16 mouse cellular contexts compared by ENCODE assay signal in the genomic region with DNA sequence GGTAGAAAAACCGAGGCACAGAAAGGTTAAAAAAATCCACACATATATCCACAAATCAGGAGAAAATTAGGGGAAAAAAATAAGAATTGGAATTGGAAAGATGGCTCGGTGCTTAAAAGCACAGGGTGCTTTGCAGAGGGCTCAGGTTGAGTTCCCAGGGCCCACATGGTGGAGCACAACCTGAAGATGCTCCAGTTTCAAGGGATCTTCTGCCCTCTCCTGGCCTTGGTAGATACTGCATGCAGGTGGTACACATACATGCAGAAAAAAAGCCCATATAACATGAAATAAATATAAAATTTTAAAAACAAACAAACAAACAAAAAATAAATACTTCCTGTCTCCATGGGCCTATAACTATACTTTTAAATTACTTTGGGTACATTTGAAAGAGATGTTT. TPM values are rescaled to one million over a fixed set of nuclear protein-coding genes. Genes with fewer than 3 reads are reported as not detected.
DNase-seq lines count a peak whose midpoint lies in the region; ATAC-seq and TF ChIP-seq lines count a peak whose summit lies in the region.
"Had no signal": no experiment of that assay in that cellular context is flagged by ENCODE, and none has a peak within 500 bp of the region (broad histone marks: within the 10 kb centered on the region; RNA-seq: fewer than 3 reads in every experiment).

No protein-coding gene starts in this region.

- no peak overlapping the region for H3K4me2 ChIP-seq in intestine, postnatal 0 days (replicated peaks; ENCODE audit: low read depth)
- no peak overlapping the region for H3K4me2 ChIP-seq in intestine, embryonic 16.5 days (ENCODE audit: low read depth, low read length)
- H3K4me2 ChIP-seq: lung, embryonic 15.5 days; neural tube, embryonic 12.5 days had no signal

- H3K27me3 ChIP-seq in intestine, postnatal 0 days (replicated peaks; ENCODE audit: control insufficient read depth, insufficient read depth, low read length) = no peaks in the 10 kb centered on the region
- no peaks in the 10 kb centered on the region for H3K27me3 ChIP-seq in intestine, embryonic 16.5 days (replicated peaks; ENCODE audit: control insufficient read depth, insufficient read depth, low read length)
- H3K27me3 ChIP-seq in thymus, adult 2 months (ENCODE audit: control insufficient read depth, insufficient read depth, low read length) = no peaks in the 10 kb centered on the region
- H3K27me3 ChIP-seq: lung, embryonic 15.5 days; neural tube, embryonic 12.5 days had no signal

- H3K9me3 ChIP-seq in intestine, postnatal 0 days (ENCODE audit: control insufficient read depth) = no peaks in the 10 kb centered on the region
- H3K9me3 ChIP-seq in intestine, embryonic 16.5 days (ENCODE audit: control insufficient read depth, low read length) = no peaks in the 10 kb centered on the region
- H3K9me3 ChIP-seq: heart, embryonic 10.5 days; lung, embryonic 15.5 days; neural tube, embryonic 12.5 days had no signal

- no peak for TF ChIP-seq POLR2A in thymus, adult 2 months (IDR thresholded peaks at IDR 0.05; ENCODE audit: control insufficient read depth, extremely low read depth, insufficient read depth, low read length, poor library complexity)

- ATAC-seq in intestine, postnatal 0 days = no peak
- ATAC-seq in intestine, embryonic 16.5 days = no peak
- peak; percentile 62; the same call in 1 of the 2 replicates for ATAC-seq in erythroblast, adult 5-6 weeks (replicated peaks; ENCODE audit: low FRiP score, poor library complexity, severe bottlenecking)

- H3K36me3 ChIP-seq in intestine, postnatal 0 days (ENCODE audit: control insufficient read depth, insufficient read depth) = peaks cover 4% of the 10 kb centered on the region
- no peaks in the 10 kb centered on the region for H3K36me3 ChIP-seq in intestine, embryonic 16.5 days (ENCODE audit: control insufficient read depth, insufficient read depth, low read length)
- H3K36me3 ChIP-seq in thymus, adult 2 months (ENCODE audit: control insufficient read depth, insufficient read depth, low read length) = no peaks in the 10 kb centered on the region

- TF ChIP-seq CTCF in intestine, postnatal 0 days (IDR thresholded peaks at IDR 0.05; ENCODE audit: low read depth) = peak; percentile 45
- no peak for TF ChIP-seq CTCF in thymus, adult 2 months (IDR thresholded peaks at IDR 0.05; ENCODE audit: borderline replicate concordance, control insufficient read depth, extremely low read depth, insufficient read depth, low read length, poor library complexity)

- peak; percentile 40 for DNase-seq in thymus, postnatal 4 days
- no peak for DNase-seq in thymus, adult 2 months
- DNase-seq in adrenal gland, postnatal 10 days = no peak
- DNase-seq in cerebellum, postnatal 10 days = no peak
- DNase-seq in urinary bladder, postnatal 4 days (ENCODE audit: low spot score in 2 of 2) = no peak
- DNase-seq: cerebellum, adult 9-10 months; kidney, adult 8-10 months; left cerebral cortex, postnatal 4 days had no signal

- H3K9ac ChIP-seq in intestine, postnatal 0 days (ENCODE audit: low read depth, low read length) = no peak overlapping the region
- H3K9ac ChIP-seq in intestine, embryonic 16.5 days (ENCODE audit: low read depth, low read length) = no peak overlapping the region
- H3K9ac ChIP-seq: lung, embryonic 15.5 days; neural tube, embryonic 12.5 days had no signal

- 95% methylated on average over 2 of the region's 2 CpGs for WGBS in intestine, postnatal 0 days
- WGBS in intestine, embryonic 16.5 days = 94% methylated on average over 2 of the region's 2 CpGs
- 95% methylated on average over 2 of the region's 2 CpGs for WGBS in thymus, adult 2 months

- H3K4me3 ChIP-seq in intestine, postnatal 0 days (ENCODE audit: low read depth, low read length) = no peak overlapping the region
- no peak overlapping the region for H3K4me3 ChIP-seq in intestine, embryonic 16.5 days (ENCODE audit: low read length)
- no peak overlapping the region for H3K4me3 ChIP-seq in thymus, adult 2 months (ENCODE audit: control insufficient read depth, insufficient read depth, low read length)
- H3K4me3 ChIP-seq: embryonic facial prominence, embryonic 10.5 days; heart, embryonic 10.5 days; lung, embryonic 15.5 days; midbrain, embryonic 10.5 days; neural tube, embryonic 12.5 days had no signal

- no peak overlapping the region for H3K27ac ChIP-seq in intestine, postnatal 0 days (ENCODE audit: low read depth, low read length)
- H3K27ac ChIP-seq in intestine, embryonic 16.5 days (ENCODE audit: low read length) = no peak overlapping the region
- H3K27ac ChIP-seq in thymus, adult 2 months (ENCODE audit: control insufficient read depth, insufficient read depth, low read length) = no peak overlapping the region
- H3K27ac ChIP-seq: embryonic facial prominence, embryonic 10.5 days; heart, embryonic 10.5 days; lung, embryonic 15.5 days; midbrain, embryonic 10.5 days; neural tube, embryonic 12.5 days had no signal

- no peaks in the 10 kb centered on the region for H3K4me1 ChIP-seq in intestine, postnatal 0 days (replicated peaks; ENCODE audit: control insufficient read depth, insufficient read depth, low read length)
- H3K4me1 ChIP-seq in intestine, embryonic 16.5 days (ENCODE audit: control insufficient read depth, insufficient read depth, low read length) = no peaks in the 10 kb centered on the region
- H3K4me1 ChIP-seq in thymus, adult 2 months (replicated peaks; ENCODE audit: control insufficient read depth, insufficient read depth, low read length) = no peaks in the 10 kb centered on the region
- H3K4me1 ChIP-seq: embryonic facial prominence, embryonic 10.5 days; heart, embryonic 10.5 days; lung, embryonic 15.5 days; midbrain, embryonic 10.5 days; neural tube, embryonic 12.5 days had no signal

RNA-seq across cellular contexts. Expression of a gene that starts 12.2 kb away (rescaled TPM):
- 124 and 142 TPM in 2 replicates for polyA plus RNA-seq in intestine, postnatal 0 days (2015; fragmentation: Nextera tagmentation; extraction: Ambion mirVana)
- 55.9 and 71.0 TPM in 2 replicates for polyA plus RNA-seq in intestine, embryonic 16.5 days (2015; fragmentation: Nextera tagmentation; extraction: Ambion mirVana)
- 18.1 and 23.0 TPM in 2 replicates for polyA plus RNA-seq in thymus, adult 2 months (2012; rRNA removed)
- total RNA-seq in erythroblast, adult 5-6 weeks (2015; ENCODE audit: low replicate concordance) = 27.9 and 35.1 TPM in 2 replicates
- 22.0 and 30.4 TPM in 2 replicates for total RNA-seq in erythroblast, adult 5-6 weeks (2017; ENCODE audit: low replicate concordance)
- total RNA-seq in adrenal gland, postnatal 10 days (2021) = 10 to 100 TPM; 48.1 to 49.8 TPM

RNA-seq across cellular contexts. Expression of a gene that starts 45.3 kb away (rescaled TPM):
- polyA plus RNA-seq in intestine, postnatal 0 days (2015; fragmentation: Nextera tagmentation; extraction: Ambion mirVana) = 3.7 and 4.0 TPM in 2 replicates
- polyA plus RNA-seq in intestine, embryonic 16.5 days (2015; fragmentation: Nextera tagmentation; extraction: Ambion mirVana) = 2.9 and 3.7 TPM in 2 replicates
- 0.74 and 0.80 TPM in 2 replicates for polyA plus RNA-seq in thymus, adult 2 months (2012; rRNA removed)
- total RNA-seq in erythroblast, adult 5-6 weeks (2015; ENCODE audit: low replicate concordance) = 10.9 and 13.3 TPM in 2 replicates
- 21.0 and 26.6 TPM in 2 replicates for total RNA-seq in erythroblast, adult 5-6 weeks (2017; ENCODE audit: low replicate concordance)
- total RNA-seq in adrenal gland, postnatal 10 days (2021) = 1 to 10 TPM; 6.7 to 6.8 TPM
